Mouse (Mus musculus): ENCODE measurements around the gene Mfsd5.

Gene Mfsd5

DNA sequence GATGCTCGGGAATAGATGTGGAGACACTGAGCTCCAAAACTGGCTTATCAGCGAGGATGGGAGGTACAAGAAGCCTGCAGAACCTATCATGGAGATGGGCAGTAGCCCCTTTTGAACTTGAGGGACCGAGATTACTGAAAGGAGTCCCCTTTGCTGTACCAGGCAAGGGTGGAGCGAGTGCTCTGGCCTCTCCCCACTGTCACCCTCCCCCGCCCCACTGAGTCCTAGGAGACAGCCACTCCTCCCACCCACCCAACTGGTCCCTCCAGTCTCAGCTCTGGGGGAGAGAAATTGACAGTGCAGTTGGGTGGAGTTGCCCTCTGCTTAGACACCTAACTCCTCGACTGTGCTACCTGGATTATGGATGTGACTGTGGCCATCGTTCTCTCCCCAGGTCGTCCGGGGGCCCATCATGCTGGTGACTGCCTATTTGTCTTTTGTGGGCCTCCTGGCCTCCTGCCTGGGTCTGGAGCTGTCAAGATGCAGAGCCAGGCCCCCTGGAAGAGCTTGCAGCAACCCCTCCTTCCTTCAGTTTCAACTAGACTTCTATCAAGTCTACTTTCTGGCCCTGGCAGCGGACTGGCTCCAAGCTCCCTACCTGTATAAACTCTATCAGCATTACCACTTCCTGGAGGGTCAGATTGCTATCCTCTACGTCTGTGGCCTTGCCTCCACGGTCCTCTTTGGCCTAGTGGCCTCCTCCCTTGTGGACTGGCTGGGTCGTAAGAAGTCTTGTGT is 698 bp downstream of the Mfsd5 start:
- in situ Hi-C loops (cut with MboI, MseI), result loop anchor here (5.0 kb wide), 1 partner anchor 43 kb away; no protein-coding TSS in a partner anchor

DNA sequence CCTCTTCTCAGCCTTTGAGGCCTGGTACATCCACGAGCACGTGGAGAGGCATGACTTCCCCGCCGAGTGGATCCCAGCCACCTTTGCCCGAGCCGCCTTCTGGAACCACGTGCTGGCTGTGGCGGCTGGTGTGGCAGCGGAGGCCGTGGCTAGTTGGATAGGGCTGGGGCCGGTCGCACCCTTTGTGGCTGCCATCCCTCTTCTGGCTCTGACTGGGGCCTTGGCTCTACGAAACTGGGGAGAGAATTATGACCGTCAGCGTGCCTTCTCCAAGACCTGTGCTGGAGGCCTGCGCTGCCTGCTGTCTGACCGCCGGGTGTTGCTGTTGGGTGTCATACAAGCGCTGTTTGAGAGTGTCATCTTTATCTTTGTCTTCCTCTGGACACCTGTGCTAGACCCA is 1.4 kb downstream of the Mfsd5 start:
- in situ Hi-C loops (cut with MboI, MseI), result loop anchor here (5.0 kb wide), 1 partner anchor 43 kb away; no protein-coding TSS in a partner anchor

DNA sequence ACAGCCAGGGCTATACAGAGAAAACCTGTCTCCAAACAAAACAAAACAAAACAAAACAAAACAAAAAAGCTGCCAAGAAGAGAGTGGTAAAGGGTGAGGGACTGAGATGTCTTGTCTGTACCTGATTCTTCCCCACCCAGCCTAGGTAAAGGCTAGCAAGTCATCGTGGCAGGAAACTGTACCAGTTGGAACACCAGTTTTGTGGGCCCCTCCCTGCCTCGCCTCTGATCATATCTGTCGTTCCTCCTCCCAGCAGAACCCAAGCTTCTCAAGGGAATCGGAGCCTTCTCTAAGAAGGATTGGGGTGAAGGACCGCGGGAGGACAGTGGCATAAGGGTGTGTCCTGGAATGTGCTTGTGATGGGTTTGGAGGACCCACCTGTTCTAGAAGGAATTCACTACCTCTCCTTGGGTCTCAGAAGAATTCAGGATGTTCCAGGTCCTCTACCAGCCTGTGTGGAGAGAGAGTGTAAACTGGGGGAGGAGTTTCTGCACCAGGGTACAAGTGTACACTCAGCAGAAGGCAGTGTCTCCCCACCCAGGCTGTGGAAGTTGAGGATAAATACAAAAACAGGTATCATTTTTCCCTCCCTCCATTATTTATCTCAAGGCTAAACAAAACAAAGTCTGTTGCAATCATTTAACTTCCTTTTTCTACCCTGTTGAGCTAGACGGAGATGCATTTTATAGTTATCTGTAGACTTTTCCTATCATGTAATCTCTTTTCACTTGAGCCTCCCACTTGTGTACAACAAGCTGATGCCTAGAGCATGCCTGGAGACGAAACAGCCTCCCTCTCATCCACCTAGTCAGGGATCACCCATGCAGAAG is 3.4 kb downstream of the Mfsd5 start:
- in situ Hi-C loops (cut with MboI, MseI), result loop anchor here (5.0 kb wide), 1 partner anchor 45 kb away; no protein-coding TSS in a partner anchor

DNA sequence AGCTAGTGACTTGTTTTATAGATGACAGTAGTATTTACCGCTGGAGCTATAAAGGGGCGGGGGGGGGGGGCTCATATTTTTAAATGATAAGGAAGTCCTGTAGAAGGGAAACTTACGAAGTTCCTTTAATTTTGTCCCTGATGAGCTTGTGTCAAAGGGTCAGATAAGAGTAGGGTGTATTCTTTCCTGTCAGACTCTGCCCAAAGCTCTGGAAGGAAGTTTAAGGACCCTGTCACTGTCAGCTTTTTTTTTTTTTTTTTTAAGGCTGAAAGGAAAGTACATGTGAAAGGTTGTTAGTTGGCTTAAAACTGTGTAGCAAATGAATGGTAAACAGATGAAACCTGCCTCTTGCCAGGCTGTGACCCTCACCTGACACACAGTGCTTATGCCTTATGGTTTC is 4.4 kb downstream of the Mfsd5 start:
- in situ Hi-C loops (cut with MboI, MseI), result loop anchor here (5.0 kb wide), 1 partner anchor 46 kb away; no protein-coding TSS in a partner anchor

DNA sequence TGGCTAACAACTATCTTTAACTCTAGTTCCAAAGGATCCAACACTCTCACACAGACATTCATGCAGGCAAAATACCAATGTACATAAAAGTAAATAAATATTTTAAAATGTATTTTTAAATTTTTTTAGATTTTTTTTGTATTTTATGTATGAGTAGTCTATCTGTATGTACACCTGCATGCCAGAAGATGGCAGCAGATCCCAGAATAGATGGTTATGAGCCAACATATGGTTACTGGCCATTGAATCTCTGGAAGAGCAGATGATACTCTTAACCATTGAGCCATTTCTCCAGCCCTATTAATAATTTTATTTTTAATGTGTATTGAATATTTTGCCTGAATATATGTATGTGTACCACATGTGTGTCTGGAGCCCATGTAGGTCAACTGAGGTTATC is 8.1 kb downstream of the Mfsd5 start:
- in situ Hi-C loops (cut with MboI, MseI), result no loop called here

DNA sequence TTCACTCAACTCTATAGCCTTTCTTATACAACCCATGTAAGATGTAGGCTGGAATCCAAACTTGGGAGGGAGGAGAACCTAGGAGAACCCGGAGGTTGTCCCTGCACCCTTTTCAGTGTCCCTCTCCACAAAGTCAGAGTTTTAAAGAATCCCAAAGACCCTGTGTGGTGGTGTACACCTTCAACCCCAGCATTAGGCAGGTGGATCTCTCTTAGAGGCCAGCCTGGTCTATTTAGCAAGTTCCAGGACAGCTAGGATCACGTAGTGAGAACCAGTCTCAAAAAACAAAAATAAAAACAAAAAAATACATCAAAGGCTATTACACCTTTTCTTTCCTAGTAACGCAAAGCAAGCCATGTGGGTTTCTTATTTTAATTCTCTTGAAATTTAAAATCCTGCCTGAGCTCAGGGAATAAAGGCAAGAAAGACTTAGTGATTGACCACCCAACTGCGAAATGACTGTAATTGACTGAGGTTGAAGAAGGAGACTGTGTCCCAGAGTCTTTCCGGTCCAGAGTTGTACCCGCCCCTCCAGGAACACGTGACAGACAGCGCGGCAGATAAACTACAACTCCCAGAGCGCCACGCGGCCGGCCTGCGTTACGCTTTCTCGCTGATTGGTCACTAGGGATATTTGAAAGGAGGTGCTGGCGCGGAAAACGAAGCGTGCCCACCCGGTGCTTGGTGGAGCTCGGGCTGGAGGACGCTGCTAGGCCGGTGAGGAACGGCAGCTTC is 16.5 kb downstream of the Mfsd5 start, which contains the start of gene Espl1:
TSS of gene Espl1 (plus strand) at position 634 of the 735 bp plus-strand sequence.
- in situ Hi-C loops (cut with MboI, MseI), result no loop called here

DNA sequence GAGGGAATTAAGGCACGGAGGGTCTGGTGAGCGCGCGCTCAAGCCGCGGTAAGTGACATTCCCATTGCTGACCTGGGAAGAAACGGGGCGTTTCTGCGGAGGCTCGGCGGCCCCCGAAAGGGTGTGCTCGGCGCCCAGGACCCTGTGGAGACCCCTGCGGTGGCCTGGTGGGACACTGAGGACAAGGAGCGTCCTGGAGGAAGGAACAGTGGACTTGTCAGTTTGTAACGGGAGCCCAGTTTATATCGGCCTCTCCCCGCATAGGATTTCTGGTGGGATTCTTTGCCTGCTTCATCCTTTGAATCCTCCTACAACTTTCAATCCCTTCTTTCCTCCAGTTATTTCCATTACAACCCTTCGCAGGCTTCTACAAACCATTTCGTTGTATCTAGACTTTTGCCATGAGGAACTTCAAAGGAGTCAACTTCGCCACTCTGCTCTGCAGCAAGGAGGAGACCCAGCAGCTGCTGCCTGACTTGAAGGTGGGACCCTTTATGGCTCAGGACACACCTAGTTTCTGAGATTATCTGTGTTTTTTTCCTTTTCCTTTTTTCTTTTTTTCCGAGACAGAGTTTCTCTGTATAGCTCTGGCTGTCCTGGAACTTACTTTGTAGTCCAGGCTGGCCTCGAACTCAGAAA is 17.2 kb downstream of the Mfsd5 start:
- in situ Hi-C loops (cut with MboI, MseI), result no loop called here

DNA sequence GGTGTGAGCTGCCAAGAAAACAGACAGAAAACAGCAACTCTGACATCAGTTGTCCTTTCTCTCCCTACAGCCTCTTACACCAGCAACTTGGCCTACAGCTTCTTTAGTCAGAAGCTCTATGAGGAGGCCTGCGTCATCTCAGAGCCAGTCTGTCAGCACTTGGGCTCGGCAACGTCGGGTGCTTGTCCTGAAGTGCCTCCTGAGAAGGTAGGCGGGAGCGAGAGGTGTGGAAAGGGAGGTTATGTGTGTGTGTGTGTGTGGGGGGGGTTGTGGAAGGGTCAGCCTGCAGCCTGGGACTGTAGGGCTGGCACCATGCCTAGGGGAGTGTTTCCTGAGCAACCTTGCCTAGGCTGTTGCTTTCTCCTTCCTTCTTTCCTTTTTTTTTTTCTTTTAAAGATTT is 23.3 kb downstream of the Mfsd5 start:
- in situ Hi-C loops (cut with MboI, MseI), result no loop called here

DNA sequence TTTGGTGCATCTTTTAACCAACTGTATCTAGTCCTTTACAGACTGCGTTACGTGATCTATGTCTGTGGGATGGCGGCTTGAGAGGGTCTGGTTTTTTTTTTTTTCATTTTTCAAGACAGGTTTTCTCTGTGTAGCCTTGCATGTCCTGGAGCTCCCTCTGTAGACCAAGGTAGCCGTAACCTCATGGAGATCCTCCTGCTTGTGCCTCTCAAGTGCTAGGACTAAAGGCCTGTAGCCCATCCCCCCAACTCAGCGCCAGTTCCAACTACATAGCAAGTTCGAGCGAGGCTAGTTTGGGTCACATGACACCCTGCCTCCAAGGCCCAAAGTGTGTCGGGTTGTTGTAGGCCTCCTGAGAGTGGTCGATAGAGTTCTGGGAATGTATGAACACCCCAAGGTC is 29.5 kb downstream of the Mfsd5 start:
- in situ Hi-C loops (cut with MboI, MseI), result no loop called here

DNA sequence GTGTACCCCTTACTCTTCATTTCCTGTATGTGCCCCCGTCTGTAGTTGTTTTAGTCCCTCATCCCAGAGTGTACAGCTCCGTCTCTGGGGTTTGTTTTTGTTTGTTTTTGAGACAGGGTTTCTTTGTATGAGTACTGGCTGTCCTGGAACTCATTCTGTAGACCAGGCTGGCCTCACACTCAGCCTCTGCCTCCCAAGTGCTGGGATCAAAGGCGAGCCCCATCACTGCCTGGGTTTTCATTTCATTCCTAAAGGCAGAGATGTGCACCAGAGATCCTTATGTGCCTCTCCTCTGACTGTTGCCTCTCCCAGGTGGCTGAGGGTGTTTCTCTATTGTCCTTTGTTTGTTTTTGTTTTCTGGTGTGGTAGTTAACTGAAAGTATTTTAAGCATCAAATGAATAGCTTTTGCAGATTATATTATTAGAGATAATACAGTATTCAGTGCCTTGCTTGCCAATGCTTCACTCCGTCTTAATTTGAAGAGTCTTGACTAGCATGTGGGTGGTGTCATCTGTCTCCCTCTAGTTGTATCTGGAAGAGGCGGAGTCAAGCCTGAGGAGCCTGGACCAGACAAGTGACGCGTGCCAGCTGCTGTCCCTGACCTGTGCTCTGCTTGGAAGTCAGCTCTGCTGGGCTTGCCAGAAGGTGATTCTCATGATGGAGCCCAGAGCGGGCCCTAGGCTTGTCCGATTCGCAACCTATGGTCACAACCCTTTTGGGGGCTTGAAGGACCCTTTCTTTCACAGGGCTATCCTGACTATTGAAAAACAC is 31.0 kb downstream of the Mfsd5 start:
- in situ Hi-C loops (cut with MboI, MseI), result no loop called here

DNA sequence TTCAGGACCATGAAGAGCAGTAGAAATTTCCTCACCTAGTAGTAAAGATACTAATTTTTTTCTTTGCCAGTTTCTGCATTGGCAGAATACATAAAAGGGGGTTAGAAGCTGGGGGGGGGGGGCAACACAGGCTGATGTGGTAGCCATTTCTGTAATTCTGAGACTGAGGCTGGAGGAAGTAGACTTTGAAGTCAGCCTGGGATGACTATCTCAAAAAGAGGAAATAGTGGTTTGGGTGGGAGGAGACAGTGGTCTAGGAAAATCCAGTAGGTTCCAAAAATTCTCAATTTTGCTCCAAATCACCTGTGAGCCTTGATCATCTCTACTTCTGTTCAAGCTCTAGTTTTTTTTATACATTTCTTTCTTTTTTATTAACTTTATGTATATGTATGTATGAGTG is 32.2 kb downstream of the Mfsd5 start:
- in situ Hi-C loops (cut with MboI, MseI), result no loop called here

DNA sequence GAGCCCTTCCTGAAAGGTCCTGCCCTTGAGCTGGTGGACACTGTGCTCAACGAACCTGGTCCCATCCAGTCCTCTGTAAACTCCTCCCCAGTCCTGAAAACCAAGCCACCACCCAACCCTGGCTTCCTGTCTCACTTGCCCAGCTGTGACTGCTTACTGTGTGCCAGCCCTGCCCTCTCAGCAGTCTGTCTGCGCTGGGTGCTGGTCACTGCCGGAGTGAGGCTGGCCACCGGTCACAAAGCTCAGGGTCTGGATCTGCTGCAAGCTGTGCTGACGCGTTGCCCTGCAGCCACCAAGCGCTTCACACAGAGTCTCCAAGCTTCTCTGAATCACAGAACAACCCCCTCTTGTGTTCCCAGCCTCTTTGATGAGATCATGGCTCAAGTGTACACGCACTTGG is 36.0 kb downstream of the Mfsd5 start:
- in situ Hi-C loops (cut with MboI, MseI), result no loop called here

DNA sequence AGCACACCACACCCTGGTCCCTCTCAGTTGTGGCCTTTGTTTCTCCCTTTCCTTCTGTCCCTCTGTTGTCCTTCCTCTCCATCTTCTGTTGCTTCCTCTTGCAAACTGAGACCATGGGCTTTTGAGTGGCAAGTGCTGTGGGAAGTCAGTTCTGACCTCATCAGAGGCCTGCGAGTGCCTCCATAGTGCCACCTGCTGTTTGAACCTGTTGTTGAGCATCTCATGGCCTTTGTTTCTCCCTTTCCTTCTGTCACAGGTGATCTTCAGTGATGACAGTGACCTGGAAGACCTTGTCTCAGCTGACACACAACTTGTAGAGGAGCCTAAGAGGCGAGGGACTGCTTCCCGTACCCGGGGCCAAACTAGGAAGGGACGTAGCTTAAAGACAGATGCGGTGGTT is 37.0 kb downstream of the Mfsd5 start:
- in situ Hi-C loops (cut with MboI, MseI), result no loop called here

DNA sequence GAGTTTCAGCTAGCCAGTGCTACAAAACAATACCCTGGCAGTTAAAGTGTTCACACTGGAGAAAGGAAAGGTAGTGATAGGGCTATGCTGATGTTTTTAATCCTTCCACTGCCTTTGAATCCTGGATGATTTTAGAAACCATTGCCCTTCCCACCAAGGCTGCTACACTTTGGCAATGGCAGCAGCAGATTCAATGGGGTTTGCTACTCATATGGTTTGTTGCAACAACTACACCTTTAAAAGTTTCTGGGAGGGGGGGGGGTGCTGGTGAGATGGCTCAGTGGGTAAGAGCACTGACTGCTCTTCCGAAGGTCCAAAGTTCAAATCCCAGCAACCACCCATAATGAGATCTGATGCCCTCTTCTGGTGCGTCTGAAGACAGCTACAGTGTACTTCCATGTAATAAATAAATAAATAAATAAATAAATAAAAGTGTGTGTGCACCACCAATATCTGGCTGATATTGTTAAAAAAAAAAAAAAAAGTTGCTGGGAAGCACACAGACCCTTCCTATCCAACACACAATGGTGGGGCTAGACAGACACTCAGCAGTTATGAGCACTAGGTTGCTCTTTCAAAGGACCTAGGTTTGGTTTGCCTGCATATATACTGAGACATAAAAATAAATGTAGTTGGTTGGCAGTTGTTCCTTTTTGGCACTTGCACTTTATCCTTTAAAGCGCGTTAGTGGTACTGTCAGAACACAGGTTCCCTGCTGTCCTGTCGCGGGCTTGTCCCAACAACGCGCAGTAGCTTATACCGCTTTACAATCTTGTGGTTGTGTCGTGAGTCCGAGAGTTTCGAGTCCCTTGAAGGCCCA is 45.6 kb downstream of the Mfsd5 start:
- in situ Hi-C loops (cut with MboI, MseI), result no loop called here

DNA sequence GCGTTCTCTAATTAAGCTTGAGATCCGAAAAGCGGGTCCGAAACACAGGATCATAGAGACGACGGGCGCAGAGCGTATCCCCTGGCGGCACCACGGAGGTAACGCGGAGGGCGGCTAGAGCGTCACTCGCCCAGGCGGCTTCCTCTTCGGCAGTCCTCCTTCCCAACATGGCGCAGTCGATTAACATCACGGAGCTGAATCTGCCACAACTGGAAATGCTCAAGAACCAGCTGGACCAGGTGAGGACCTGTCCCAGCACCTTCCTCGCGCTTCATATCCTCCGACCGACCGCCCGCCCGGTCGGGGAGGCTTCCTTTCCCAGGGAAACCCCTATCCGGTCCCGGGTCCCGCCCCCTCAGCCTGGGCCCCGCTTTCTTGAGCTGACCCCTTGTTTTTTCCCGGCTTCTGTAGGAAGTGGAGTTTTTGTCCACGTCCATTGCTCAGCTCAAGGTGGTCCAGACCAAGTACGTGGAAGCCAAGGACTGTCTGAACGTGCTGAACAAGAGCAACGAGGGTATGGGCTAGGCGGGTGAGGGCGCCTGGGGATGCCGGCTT is 46.8 kb downstream of the Mfsd5 start, which contains the start of gene Pfdn5:
TSS of gene Pfdn5 (plus strand) at position 95 of the 555 bp plus-strand sequence.
- in situ Hi-C loops (cut with MboI, MseI), result no loop called here

DNA sequence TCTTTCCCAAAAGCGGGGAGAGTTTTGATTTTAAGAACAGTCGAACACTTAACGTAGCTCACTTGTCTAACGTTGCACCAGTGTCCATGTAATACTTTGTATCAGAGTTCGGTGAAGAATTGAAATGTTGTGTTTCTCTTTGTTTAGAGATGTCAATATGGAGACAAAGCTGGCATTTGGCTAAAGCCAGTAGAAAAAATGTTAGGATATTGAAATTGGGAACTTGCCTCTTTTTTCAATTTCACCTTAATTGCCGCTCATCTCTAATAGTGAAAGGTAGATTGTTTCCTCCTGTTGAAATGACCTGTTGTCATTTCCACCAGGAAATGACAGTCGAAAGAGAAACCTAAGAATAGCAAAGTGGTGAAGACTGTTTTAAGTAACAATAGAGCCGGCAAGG is 47.6 kb downstream of the Mfsd5 start:
- in situ Hi-C loops (cut with MboI, MseI), result no loop called here

Data from T-helper 1 cell (primary cell).